Mouse (Mus musculus) adrenal gland, postnatal 14 days (tissue): Measurements from ENCODE around the gene Mrps34. TPM values are rescaled to one million over a fixed set of nuclear protein-coding genes. Genes with fewer than 3 reads are reported as not detected.

ENCODE experiments used
- DNase-seq: peaks from one replicate; pipeline ENCODE4 v3.0.0; 2021; ENCODE audit warnings: mixed read lengths
- long read RNA-seq, 2 experiments: library from polyadenylated mRNA; stranded (forward); transcript quantifications; one replicate each; pipeline ENCODE4 v2.0.0; 2021
- total RNA-seq: library from RNA; stranded (reverse); gene quantifications from 2 replicates; pipeline ENCODE4 v1.2.3, GENCODE M21; 2021

Gene Mrps34
- 133 and 145 TPM in 2 replicates for total RNA-seq
- long read RNA-seq, experiment 1, transcript Mrps34-201 (3 exons, 918 nt): major isoform, 141 of 165 reads
- long read RNA-seq, experiment 1, transcript Mrps34-202 (2 exons, 899 nt): minor isoform, 5 of 165 reads
- long read RNA-seq, experiment 1, partial matches to known transcripts: 4 of 165 reads
- long read RNA-seq, experiment 1, other reads (novel, unspliced or antisense): 15 of 165 reads
- long read RNA-seq, experiment 2, transcript Mrps34-201 (3 exons, 918 nt): major isoform, 112 of 122 reads
- long read RNA-seq, experiment 2, partial matches to known transcripts: 1 of 122 reads
- long read RNA-seq, experiment 2, other reads (novel, unspliced or antisense): 6 of 122 reads

GRCm38 (mm10) chr17:24894995-24895547 is at the start of gene Mrps34, which contains the start of gene Eme2:
Gene Mrps34, plus strand, starts transcription at chr17:24895116.
Gene Eme2, minus strand, starts transcription at chr17:24895087.
- peak; percentile 92 for DNase-seq

- no peak for DNase-seq
Observed at GRCm38 (mm10) chr17:24847386-24847785, 47.5 kb upstream of the Mrps34 start.

- no peak for DNase-seq
Observed at GRCm38 (mm10) chr17:24848600-24849031, 46.3 kb upstream of the Mrps34 start.

GRCm38 (mm10) chr17:24849733-24850064 is 45.2 kb upstream of the Mrps34 start:
- DNase-seq: no peak

- DNase-seq: peak; percentile 96
Observed at GRCm38 (mm10) chr17:24850065-24850772, 44.7 kb upstream of the Mrps34 start, which contains the start of gene Fahd1. Gene Fahd1, minus strand, starts transcription at chr17:24850364.

- no peak for DNase-seq
Observed at GRCm38 (mm10) chr17:24850773-24851127, 44.2 kb upstream of the Mrps34 start.

- no peak for DNase-seq
Observed at GRCm38 (mm10) chr17:24851381-24852125, 43.4 kb upstream of the Mrps34 start.

GRCm38 (mm10) chr17:24855838-24856464 is 39.0 kb upstream of the Mrps34 start:
- no peak for DNase-seq

- DNase-seq: no peak
Observed at GRCm38 (mm10) chr17:24856589-24856988, 38.3 kb upstream of the Mrps34 start.

GRCm38 (mm10) chr17:24857831-24858470 is 37.0 kb upstream of the Mrps34 start:
- DNase-seq: no peak

GRCm38 (mm10) chr17:24858967-24859366 is 35.9 kb upstream of the Mrps34 start:
- no peak for DNase-seq

- DNase-seq: no peak
Observed at GRCm38 (mm10) chr17:24860076-24860475, 34.8 kb upstream of the Mrps34 start.

GRCm38 (mm10) chr17:24861785-24862184 is 33.1 kb upstream of the Mrps34 start:
- no peak for DNase-seq

- DNase-seq: no peak
Observed at GRCm38 (mm10) chr17:24865776-24866175, 29.1 kb upstream of the Mrps34 start, which contains the start of gene Igfals. Gene Igfals, plus strand, starts transcription at chr17:24865997.

GRCm38 (mm10) chr17:24867914-24868313 is 27.0 kb upstream of the Mrps34 start:
- DNase-seq: no peak

- no peak for DNase-seq
Observed at GRCm38 (mm10) chr17:24873695-24874404, 21.1 kb upstream of the Mrps34 start.

GRCm38 (mm10) chr17:24874405-24874745 is 20.5 kb upstream of the Mrps34 start:
- DNase-seq: no peak

- DNase-seq: no peak
Observed at GRCm38 (mm10) chr17:24874989-24875388, 19.9 kb upstream of the Mrps34 start.

GRCm38 (mm10) chr17:24877336-24878116 is 17.4 kb upstream of the Mrps34 start:
- DNase-seq: peak; percentile 57

GRCm38 (mm10) chr17:24878117-24878397 is 16.9 kb upstream of the Mrps34 start:
- DNase-seq: peak; percentile 78
